Mouse (Mus musculus): Measurements from ENCODE around the gene Pgc. TPM values are rescaled to one million over a fixed set of nuclear protein-coding genes. Genes with fewer than 3 reads are reported as not detected.

Gene Pgc
- total RNA-seq, 2 experiments from 2014 or later = not detected

- no peak for DNase-seq
Observed at GRCm38 (mm10) chr17:47750101-47750500, 23.5 kb downstream of the Pgc start.

GRCm38 (mm10) chr17:47751811-47752210, 25.2 kb downstream of the Pgc start:
- DNase-seq = no peak

GRCm38 (mm10) chr17:47753130-47753775, 26.6 kb downstream of the Pgc start:
- DNase-seq = no peak

- DNase-seq = no peak
Observed at GRCm38 (mm10) chr17:47754246-47754645, 27.6 kb downstream of the Pgc start.

GRCm38 (mm10) chr17:47756366-47756765, 29.7 kb downstream of the Pgc start:
- DNase-seq = no peak

GRCm38 (mm10) chr17:47757056-47757610, 30.5 kb downstream of the Pgc start:
- no peak for DNase-seq

- no peak for DNase-seq
Observed at GRCm38 (mm10) chr17:47759702-47760410, 33.2 kb downstream of the Pgc start.

GRCm38 (mm10) chr17:47762028-47762427, 35.4 kb downstream of the Pgc start:
- DNase-seq = no peak

GRCm38 (mm10) chr17:47762518-47763340, 36.1 kb downstream of the Pgc start:
- DNase-seq = peak; percentile 84 to 85

GRCm38 (mm10) chr17:47765986-47766385, 39.3 kb downstream of the Pgc start:
- no peak for DNase-seq

GRCm38 (mm10) chr17:47766407-47767043, 39.9 kb downstream of the Pgc start:
- no peak for DNase-seq

- DNase-seq = no peak
Observed at GRCm38 (mm10) chr17:47767081-47767455, 40.4 kb downstream of the Pgc start.

GRCm38 (mm10) chr17:47767456-47768141, 41.0 kb downstream of the Pgc start:
- no peak for DNase-seq

- no peak for DNase-seq
Observed at GRCm38 (mm10) chr17:47768707-47769276, 42.1 kb downstream of the Pgc start.

- DNase-seq = no peak
Observed at GRCm38 (mm10) chr17:47769389-47770299, 43.0 kb downstream of the Pgc start.

GRCm38 (mm10) chr17:47773604-47774003, 47.0 kb downstream of the Pgc start:
- no peak for DNase-seq

- DNase-seq = no peak
Observed at GRCm38 (mm10) chr17:47777141-47777540, 50.5 kb downstream of the Pgc start.

- no peak for DNase-seq
Observed at GRCm38 (mm10) chr17:47780470-47780869, 53.8 kb downstream of the Pgc start.

- no peak for DNase-seq
Observed at GRCm38 (mm10) chr17:47782486-47782885, 55.8 kb downstream of the Pgc start.

- DNase-seq = no peak
Observed at GRCm38 (mm10) chr17:47783445-47784223, 57.0 kb downstream of the Pgc start.
